Mouse (Mus musculus): ENCODE measurements around the gene Gabrg2. TPM values are rescaled to one million over a fixed set of nuclear protein-coding genes. Genes with fewer than 3 reads are reported as not detected.

Gene Gabrg2
- 92.8 and 112 TPM in 2 replicates for polyA plus RNA-seq (2015; fragmentation: Nextera tagmentation; extraction: Ambion mirVana)

DNA sequence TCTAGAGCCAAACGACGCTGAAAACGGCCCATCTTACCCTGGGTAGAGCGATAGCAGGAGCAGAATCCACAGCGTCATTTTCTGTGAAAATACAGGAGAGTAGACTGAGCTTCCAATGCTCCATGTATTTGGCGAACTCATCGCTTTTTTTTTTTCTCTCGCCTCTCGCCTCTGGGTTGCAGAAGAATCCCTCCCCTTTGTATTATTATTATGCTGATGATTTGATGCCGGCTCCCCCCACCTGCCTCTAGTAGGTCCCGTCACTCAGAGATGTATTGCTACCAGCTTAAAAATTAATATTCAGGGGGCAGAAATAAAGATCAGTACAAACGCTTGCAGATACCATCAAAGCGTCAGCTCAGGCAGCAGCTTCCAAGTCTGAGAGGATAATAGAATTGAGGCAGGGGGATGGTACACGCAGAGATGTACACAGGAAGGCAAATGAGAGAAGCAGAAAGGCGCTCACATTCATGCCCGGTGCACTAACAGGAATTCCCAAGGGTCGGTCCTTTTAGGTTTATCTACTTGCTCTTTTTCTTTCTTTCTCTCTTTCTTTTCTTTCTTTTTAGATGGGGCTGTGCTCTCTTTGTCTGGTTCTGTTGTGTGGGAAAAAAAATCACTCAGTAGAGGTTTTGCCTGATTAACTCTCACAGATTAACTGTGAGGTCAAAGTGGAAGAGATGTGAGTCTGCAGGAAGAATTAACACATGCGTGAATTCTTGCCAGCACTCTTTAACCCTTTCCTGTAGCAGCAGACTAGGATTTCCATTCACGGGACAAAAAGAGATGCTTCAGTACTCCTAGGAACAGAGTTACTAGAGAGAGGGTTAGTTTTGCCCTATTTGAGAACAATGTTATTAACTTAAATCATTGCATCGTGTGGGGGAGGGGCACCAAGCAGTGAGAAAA is at the start of gene Gabrg2:
Gene Gabrg2, minus strand, starts transcription at position 668 of the 909 bp plus-strand sequence.
- H3K9ac ChIP-seq (replicated peaks), result peak within 1 kb of the TSS; percentile 74
- ATAC-seq, result peak; percentile 92
- peak within 1 kb of the TSS; percentile 53 for H3K4me2 ChIP-seq (replicated peaks)
- H3K36me3 ChIP-seq, result no peaks in the 10 kb centered on the region
- H3K27ac ChIP-seq, result peak within 1 kb of the TSS; percentile 96
- no peaks in the 10 kb centered on the region for H3K9me3 ChIP-seq
- no peaks in the 10 kb centered on the region for H3K27me3 ChIP-seq
- H3K4me1 ChIP-seq (replicated peaks), result peaks cover 27% of the 10 kb centered on the region
- 3% methylated on average over 20 of the region's 20 CpGs for WGBS
- peak within 1 kb of the TSS; percentile 53 for H3K4me3 ChIP-seq (replicated peaks)

DNA sequence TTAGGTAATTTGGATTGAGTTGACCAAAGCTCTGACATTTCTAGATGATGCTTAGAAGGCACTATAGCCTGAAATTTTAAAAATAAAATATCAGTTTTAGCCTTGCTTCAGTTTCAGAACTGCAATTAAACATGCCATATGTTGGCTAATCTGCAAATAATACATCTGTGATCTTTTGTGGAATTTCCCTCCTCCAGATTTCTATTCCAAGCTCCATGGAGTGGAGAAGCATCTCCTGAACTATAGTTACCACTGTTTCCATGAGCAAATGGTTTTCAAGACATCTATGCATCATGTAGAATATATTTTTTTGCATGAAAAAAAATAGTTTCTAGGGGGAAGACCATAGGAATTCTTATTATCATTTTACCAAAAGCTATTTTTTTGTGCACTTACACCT is 47.5 kb upstream of the Gabrg2 start:
- Histone ChIP-seq H3K4me2 (replicated peaks) (no peak overlapping the region), H3K27ac (no peak overlapping the region), H3K9ac (replicated peaks) (no peak overlapping the region), H3K9me3 (0 out of 2 replicates have a peak, but pooled peaks cover 4% of the 10 kb centered on the region), H3K27me3 (no peaks in the 10 kb centered on the region), H3K36me3 (no peaks in the 10 kb centered on the region), H3K4me1 (replicated peaks) (no peaks in the 10 kb centered on the region), H3K4me3 (replicated peaks) (no peak overlapping the region)
- ATAC-seq, result no peak

DNA sequence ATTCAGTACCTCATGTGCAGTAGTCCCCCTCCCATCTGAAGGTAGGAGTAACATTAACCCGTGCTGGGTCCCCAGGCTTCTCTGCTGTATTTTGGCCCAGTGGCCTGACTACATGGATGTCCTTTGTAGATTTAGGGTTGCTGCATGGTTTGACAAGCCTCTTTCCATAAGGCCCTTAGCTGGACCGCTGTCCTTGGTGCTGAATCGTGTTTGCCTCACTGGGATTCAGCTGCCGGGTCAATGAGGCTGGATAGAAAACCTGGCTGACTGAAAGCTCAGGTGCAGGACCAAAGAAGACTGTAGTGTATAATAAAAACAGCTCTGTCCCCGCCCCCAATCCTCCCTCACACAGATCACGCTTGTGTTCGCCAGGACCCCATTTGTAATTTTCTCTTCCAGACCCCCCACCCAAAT is 1.2 kb downstream of the Gabrg2 start:
- peak overlapping the region; percentile 53 for H3K4me2 ChIP-seq (replicated peaks)
- peak overlapping the region; percentile 74 for H3K9ac ChIP-seq (replicated peaks)
- peak; percentile 79 for ATAC-seq
- no peaks in the 10 kb centered on the region for H3K27me3 ChIP-seq
- no peaks in the 10 kb centered on the region for H3K9me3 ChIP-seq
- H3K4me3 ChIP-seq (replicated peaks), result peak overlapping the region; percentile 53
- no peaks in the 10 kb centered on the region for H3K36me3 ChIP-seq
- H3K27ac ChIP-seq, result peak overlapping the region; percentile 96
- peaks cover 27% of the 10 kb centered on the region for H3K4me1 ChIP-seq (replicated peaks)
- WGBS, result under 1% methylated on average over 7 of the region's 7 CpGs

DNA sequence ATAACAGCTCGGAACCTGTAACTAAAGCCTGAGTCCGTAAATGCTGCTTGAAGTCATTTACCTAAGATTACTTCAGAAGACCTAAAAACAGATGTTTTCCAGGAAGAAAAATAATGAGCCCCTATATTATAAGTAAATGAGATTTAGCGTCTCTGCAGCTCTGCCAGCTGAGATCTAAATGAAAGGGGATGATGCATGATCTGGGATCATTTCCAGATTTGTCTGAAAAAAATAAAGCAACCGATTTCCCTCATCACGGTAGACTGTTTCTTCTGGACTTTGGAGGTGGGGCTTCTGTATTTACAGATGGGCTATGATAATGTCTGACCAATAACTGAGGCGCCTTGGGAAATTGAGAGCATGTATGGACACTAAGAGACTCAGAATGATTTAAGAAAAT is 20.5 kb downstream of the Gabrg2 start:
- no peaks in the 10 kb centered on the region for H3K9me3 ChIP-seq
- H3K4me3 ChIP-seq (replicated peaks), result no peak overlapping the region
- no peak overlapping the region for H3K27ac ChIP-seq
- 81% methylated on average over 6 of the region's 6 CpGs for WGBS
- no peak for ATAC-seq
- no peak overlapping the region for H3K4me2 ChIP-seq (replicated peaks)
- 0 out of 2 replicates have a peak, but pooled peaks cover 4% of the 10 kb centered on the region for H3K36me3 ChIP-seq
- no peaks in the 10 kb centered on the region for H3K27me3 ChIP-seq
- no peak overlapping the region for H3K9ac ChIP-seq (replicated peaks)
- H3K4me1 ChIP-seq (replicated peaks), result no peaks in the 10 kb centered on the region

DNA sequence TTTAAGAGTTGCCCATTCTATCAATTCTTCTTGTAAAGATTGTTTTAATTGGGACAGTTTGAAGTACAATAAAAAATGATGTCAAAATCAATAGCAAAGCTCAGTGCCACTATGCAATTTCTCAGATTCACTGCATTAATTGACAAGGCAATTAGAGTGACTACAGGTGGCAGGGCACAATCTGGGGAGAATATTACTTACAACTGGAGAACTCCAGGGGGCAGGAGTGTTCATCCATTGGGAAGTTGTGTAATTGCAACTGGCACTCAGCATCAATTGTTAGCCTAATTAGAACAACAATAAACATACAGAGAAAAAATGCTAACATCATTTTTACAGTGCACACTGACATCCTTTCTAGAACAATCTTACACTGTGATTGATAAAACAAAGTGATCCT is 32.1 kb downstream of the Gabrg2 start:
- H3K27me3 ChIP-seq, result no peaks in the 10 kb centered on the region
- no peak overlapping the region for H3K9ac ChIP-seq (replicated peaks)
- no peak overlapping the region for H3K27ac ChIP-seq
- no peak overlapping the region for H3K4me3 ChIP-seq (replicated peaks)
- no peak overlapping the region for H3K4me2 ChIP-seq (replicated peaks)
- peaks cover 5% of the 10 kb centered on the region; the same call in 1 of the 2 replicates for H3K36me3 ChIP-seq
- ATAC-seq, result no peak
- peaks cover 7% of the 10 kb centered on the region for H3K4me1 ChIP-seq (replicated peaks)
- no peaks in the 10 kb centered on the region for H3K9me3 ChIP-seq

DNA sequence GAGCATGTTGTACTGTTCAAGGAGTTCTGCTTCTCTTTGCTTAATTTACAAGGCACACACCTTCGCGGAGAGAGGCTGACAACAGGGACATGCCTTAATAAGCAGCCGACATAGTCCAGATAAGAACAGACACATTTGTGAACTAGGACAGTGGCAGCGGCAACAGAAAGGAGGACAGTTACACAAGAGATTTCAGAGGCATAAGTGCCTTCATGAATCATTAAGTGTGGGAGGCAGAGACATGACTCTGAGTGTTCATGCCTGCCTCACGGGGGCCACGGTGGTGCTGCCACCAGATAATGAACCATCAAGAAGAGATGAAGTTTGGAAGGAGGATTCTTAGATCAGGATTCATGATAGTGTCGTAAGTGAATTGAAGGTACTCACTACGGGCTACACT is 38.0 kb downstream of the Gabrg2 start:
- no peak for ATAC-seq
- Histone ChIP-seq H3K27ac (no peak overlapping the region), H3K4me2 (replicated peaks) (no peak overlapping the region), H3K9ac (replicated peaks) (no peak overlapping the region), H3K36me3 (peaks cover 5% of the 10 kb centered on the region; the same call in 1 of the 2 replicates), H3K27me3 (no peaks in the 10 kb centered on the region), H3K4me3 (replicated peaks) (no peak overlapping the region), H3K4me1 (replicated peaks) (peaks cover 7% of the 10 kb centered on the region), H3K9me3 (no peaks in the 10 kb centered on the region)
- WGBS, result 85% methylated on average over 8 of the region's 8 CpGs

DNA sequence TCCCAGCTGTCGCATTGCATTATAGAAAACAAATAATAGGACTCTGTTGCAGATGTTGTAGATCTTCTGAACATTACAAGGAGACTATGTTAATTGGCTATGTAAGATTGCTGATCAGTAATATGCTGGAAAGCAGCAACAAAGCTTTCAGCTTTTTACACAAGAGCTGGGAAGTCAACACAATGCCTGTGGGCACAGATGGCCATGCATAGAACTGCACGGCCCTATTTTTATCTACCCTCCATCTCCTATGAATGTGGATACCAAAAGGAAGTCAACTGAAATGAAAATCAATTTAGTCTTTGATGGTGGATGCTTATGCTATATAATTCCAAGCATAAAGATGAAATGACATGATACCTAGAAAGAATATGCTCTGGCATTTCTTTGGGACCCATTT is 47.1 kb downstream of the Gabrg2 start:
- no peak for ATAC-seq
- Histone ChIP-seq H3K4me3 (replicated peaks) (no peak overlapping the region), H3K4me1 (replicated peaks) (no peaks in the 10 kb centered on the region), H3K36me3 (no peaks in the 10 kb centered on the region), H3K27me3 (no peaks in the 10 kb centered on the region), H3K4me2 (replicated peaks) (no peak overlapping the region), H3K9ac (replicated peaks) (no peak overlapping the region), H3K27ac (no peak overlapping the region), H3K9me3 (no peaks in the 10 kb centered on the region)
- WGBS, result 71% methylated on average over 2 of the region's 2 CpGs

DNA sequence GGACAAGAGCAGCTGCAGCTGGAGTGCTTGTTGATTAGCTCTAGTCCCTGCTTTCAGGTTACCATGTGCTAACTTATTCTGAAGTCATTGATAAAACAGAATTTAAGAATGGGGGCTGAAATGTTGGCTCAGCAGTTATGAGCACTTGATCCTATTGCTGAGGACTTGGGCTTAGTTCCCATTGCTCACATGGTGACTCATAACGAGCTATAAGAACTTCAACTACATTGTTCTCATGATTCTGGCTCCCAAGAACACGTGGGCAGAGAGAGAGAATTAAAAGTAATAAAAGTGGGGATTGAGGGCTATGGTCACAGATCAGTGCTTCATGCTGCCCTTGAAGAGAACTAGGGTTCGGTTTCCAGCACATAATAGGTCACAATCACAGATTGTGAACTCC is 48.8 kb downstream of the Gabrg2 start:
- H3K27me3 ChIP-seq, result no peaks in the 10 kb centered on the region
- no peak overlapping the region for H3K4me3 ChIP-seq (replicated peaks)
- no peaks in the 10 kb centered on the region for H3K9me3 ChIP-seq
- no peak overlapping the region for H3K27ac ChIP-seq
- ATAC-seq, result no peak
- H3K36me3 ChIP-seq, result no peaks in the 10 kb centered on the region
- H3K4me1 ChIP-seq (replicated peaks), result no peaks in the 10 kb centered on the region
- H3K4me2 ChIP-seq (replicated peaks), result no peak overlapping the region
- H3K9ac ChIP-seq (replicated peaks), result no peak overlapping the region
- 62% methylated on average over 3 of the region's 3 CpGs for WGBS

DNA sequence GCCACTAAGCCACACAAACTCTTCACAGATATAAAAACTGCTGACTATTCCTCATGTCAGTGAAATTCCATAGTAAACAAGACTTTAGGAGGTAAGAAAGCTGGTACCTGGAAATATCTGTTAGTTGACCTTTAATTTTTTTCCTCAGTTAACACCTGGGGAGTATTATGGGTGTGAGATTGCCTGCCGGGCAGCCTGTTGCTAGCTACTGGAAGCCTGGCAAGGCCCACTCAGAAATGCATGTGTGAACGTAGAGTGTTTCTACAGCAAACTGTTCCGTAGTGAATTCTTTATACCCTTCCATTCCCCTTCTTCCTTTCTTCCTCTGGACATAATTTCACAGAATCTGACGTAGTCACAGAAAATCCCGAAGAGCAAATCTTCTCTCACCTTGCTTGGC is 55.2 kb downstream of the Gabrg2 start:
- H3K36me3 ChIP-seq, result no peaks in the 10 kb centered on the region
- H3K9ac ChIP-seq (replicated peaks), result no peak overlapping the region
- no peak overlapping the region for H3K4me3 ChIP-seq (replicated peaks)
- 89% methylated on average over 5 of the region's 5 CpGs for WGBS
- no peaks in the 10 kb centered on the region for H3K4me1 ChIP-seq (replicated peaks)
- no peak overlapping the region for H3K4me2 ChIP-seq (replicated peaks)
- ATAC-seq, result no peak
- H3K27me3 ChIP-seq, result no peaks in the 10 kb centered on the region
- H3K27ac ChIP-seq, result no peak overlapping the region
- no peaks in the 10 kb centered on the region for H3K9me3 ChIP-seq

DNA sequence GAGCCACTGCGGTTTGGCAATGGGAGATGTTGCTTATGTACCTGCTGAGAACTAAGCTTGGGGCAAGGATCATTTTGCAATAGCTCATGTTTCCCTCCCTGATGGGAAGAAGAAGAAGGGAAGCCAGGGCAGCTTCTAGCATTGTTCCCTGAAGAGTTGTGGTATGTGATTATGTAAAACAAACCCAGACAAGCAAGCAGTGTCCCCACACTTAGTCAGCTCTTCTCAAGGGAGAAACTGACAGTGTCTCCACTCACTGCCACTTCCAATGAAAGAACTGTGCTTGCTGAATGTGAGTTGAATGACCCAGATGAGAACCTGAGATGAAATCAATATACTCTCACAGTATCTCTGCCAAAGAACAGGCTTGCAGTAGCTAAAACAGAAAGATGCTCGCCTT is 62.7 kb downstream of the Gabrg2 start:
- Histone ChIP-seq H3K9me3 (no peaks in the 10 kb centered on the region), H3K4me3 (replicated peaks) (no peak overlapping the region), H3K4me1 (replicated peaks) (no peaks in the 10 kb centered on the region), H3K4me2 (replicated peaks) (no peak overlapping the region), H3K27me3 (no peaks in the 10 kb centered on the region), H3K9ac (replicated peaks) (no peak overlapping the region), H3K27ac (no peak overlapping the region), H3K36me3 (no peaks in the 10 kb centered on the region; the same call in 1 of the 2 replicates)
- no peak for ATAC-seq
- 66% methylated on average over 2 of the region's 2 CpGs for WGBS

DNA sequence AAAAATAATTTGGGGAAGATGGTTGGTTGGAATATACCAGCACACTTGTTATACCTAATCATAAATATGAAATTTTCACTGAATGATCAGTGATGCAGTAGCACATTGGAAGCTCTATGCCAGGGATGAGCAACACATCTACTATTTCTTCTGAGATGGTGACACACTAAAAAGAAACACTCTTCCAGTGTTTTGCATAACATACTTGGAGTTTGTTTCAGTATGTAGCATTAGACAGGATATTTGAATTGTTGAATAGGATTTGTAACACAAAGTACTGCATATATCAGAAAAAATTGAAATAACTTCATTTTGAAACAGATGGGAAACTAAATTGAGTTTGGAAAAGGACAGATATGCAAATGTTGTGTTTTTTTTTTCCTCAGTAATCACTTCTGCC is 81.8 kb downstream of the Gabrg2 start:
- no peaks in the 10 kb centered on the region for H3K27me3 ChIP-seq
- no peak overlapping the region for H3K27ac ChIP-seq
- no peak overlapping the region for H3K4me2 ChIP-seq (replicated peaks)
- ATAC-seq, result no peak
- H3K9ac ChIP-seq (replicated peaks), result no peak overlapping the region
- no peaks in the 10 kb centered on the region for H3K9me3 ChIP-seq
- no peaks in the 10 kb centered on the region for H3K4me1 ChIP-seq (replicated peaks)
- 0 out of 2 replicates have a peak, but pooled peaks cover 4% of the 10 kb centered on the region for H3K36me3 ChIP-seq
- H3K4me3 ChIP-seq (replicated peaks), result no peak overlapping the region

DNA sequence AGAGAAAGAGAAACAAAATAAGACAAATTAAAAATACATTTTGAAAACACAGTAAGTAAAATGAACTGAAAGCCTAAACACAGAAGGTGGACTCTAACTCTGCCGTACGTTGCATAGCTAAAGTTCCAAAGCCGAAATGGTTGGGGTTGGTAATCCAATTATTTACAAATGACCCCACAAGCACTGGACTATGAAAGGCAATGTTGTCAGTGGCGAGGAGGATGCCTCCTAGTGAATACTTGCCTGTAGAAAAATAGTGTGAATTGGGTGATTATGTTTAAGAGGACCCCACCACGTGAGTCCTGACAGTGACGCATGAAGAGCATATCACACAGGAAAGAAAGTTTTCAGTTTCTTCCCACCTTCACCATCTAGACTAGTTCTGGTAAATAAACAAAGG is 86.6 kb downstream of the Gabrg2 start:
- no peaks in the 10 kb centered on the region for H3K9me3 ChIP-seq
- H3K27ac ChIP-seq, result no peak overlapping the region
- no peak overlapping the region for H3K4me2 ChIP-seq (replicated peaks)
- H3K9ac ChIP-seq (replicated peaks), result no peak overlapping the region
- no peaks in the 10 kb centered on the region for H3K4me1 ChIP-seq (replicated peaks)
- H3K27me3 ChIP-seq, result no peaks in the 10 kb centered on the region
- peaks cover 12% of the 10 kb centered on the region; the same call in 1 of the 2 replicates for H3K36me3 ChIP-seq
- ATAC-seq, result no peak
- WGBS, result 27% methylated on average over 6 of the region's 6 CpGs
- no peak overlapping the region for H3K4me3 ChIP-seq (replicated peaks)

Data from midbrain, embryonic 13.5 days (tissue).